Mouse (Mus musculus) forebrain, embryonic 10.5 days (tissue): Measurements from ENCODE around the gene Cdkn1b. TPM values are rescaled to one million over a fixed set of nuclear protein-coding genes. Genes with fewer than 3 reads are reported as not detected.

ENCODE experiments used
- DNase-seq: peaks from one replicate; pipeline ENCODE4 v3.0.0-alpha.2; 2017; ENCODE audit warnings: low spot score; ENCODE audit errors: extremely low spot score
- H3K27ac ChIP-seq: fragments of 300-500 bp; sonication (generic); 2 replicates; pipeline ENCODE4 v1.5.1; 2016; ENCODE audit warnings: mild to moderate bottlenecking
- H3K27me3 ChIP-seq: fragments of 300-500 bp; sonication (generic); 2 replicates; pipeline ENCODE4 v1.6.1; 2016; ENCODE audit warnings: mild to moderate bottlenecking; ENCODE audit not compliant: poor library complexity, severe bottlenecking
- H3K36me3 ChIP-seq: fragments of 300-500 bp; sonication (generic); replicated peaks from 2 replicates; pipeline ENCODE4 v1.6.1; 2016; ENCODE audit warnings: mild to moderate bottlenecking, moderate library complexity
- H3K4me1 ChIP-seq: fragments of 300-500 bp; sonication (generic); 2 replicates; pipeline ENCODE4 v1.6.1; 2016
- H3K4me3 ChIP-seq: fragments of 300-500 bp; sonication (generic); 2 replicates; pipeline ENCODE4 v1.5.1; 2016; ENCODE audit warnings: mild to moderate bottlenecking, moderate library complexity
- H3K9me3 ChIP-seq: fragments of 300-500 bp; sonication (generic); 2 replicates; pipeline ENCODE4 v1.6.1; 2016; ENCODE audit warnings: mild to moderate bottlenecking, moderate library complexity
- WGBS: fragments of 180-500 bp; shearing (Covaris S2); methylation state at CpG from one replicate; pipeline ENCODE4 v1.1.7; 2016; 5-methylcytosine and 5-hydroxymethylcytosine counted together
- polyA plus RNA-seq: library from polyadenylated mRNA; unstranded; fragments of >200 nt; fragmentation: Nextera tagmentation; extraction: Ambion mirVana; gene quantifications from 2 replicates; pipeline ENCODE4 v1.2.1, GENCODE M21; 2016

Gene Cdkn1b
- polyA plus RNA-seq, result 17.9 and 19.0 TPM in 2 replicates

- H3K4me1 ChIP-seq, result peaks cover 83% of the 10 kb centered on the region
- peak within 1 kb of the TSS; percentile 94 for H3K4me3 ChIP-seq
- under 1% methylated on average over 77 of the region's 77 CpGs for WGBS
These were observed at the start of gene Cdkn1b for GRCm38 (mm10) chr6:134920190-134921013. Gene Cdkn1b (plus strand): TSS chr6:134920401.

GRCm38 (mm10) chr6:134870887-134871286 lies 49.3 kb upstream of the Cdkn1b start:
- Histone ChIP-seq H3K4me3 (no peak overlapping the region), H3K27me3 (no peaks in the 10 kb centered on the region), H3K27ac (no peak overlapping the region), H3K9me3 (no peaks in the 10 kb centered on the region; the same call in 1 of the 2 replicates), H3K36me3 (peaks cover 83% of the 10 kb centered on the region), H3K4me1 (no peaks in the 10 kb centered on the region)
- no peak for DNase-seq
- WGBS, result 94% methylated on average over 4 of the region's 4 CpGs

More at GRCm38 (mm10) chr6:134920190-134921013, at the start of gene Cdkn1b:
- DNase-seq, result peak; percentile 89
- Histone ChIP-seq H3K27me3 (peaks cover 25% of the 10 kb centered on the region), H3K27ac (peak within 1 kb of the TSS; percentile 99), H3K9me3 (no peaks in the 10 kb centered on the region), H3K36me3 (peaks cover 32% of the 10 kb centered on the region)

GRCm38 (mm10) chr6:134872236-134872635 lies 48.0 kb upstream of the Cdkn1b start:
- peaks cover 84% of the 10 kb centered on the region for H3K36me3 ChIP-seq
- H3K27ac ChIP-seq, result no peak overlapping the region
- 87% methylated on average over 2 of the region's 2 CpGs for WGBS
- no peak overlapping the region for H3K4me3 ChIP-seq
- no peak for DNase-seq
- no peaks in the 10 kb centered on the region for H3K27me3 ChIP-seq
- H3K4me1 ChIP-seq, result no peaks in the 10 kb centered on the region
- H3K9me3 ChIP-seq, result no peaks in the 10 kb centered on the region; the same call in 1 of the 2 replicates

GRCm38 (mm10) chr6:134873018-134873417 lies 47.2 kb upstream of the Cdkn1b start:
- no peak overlapping the region for H3K27ac ChIP-seq
- peaks cover 78% of the 10 kb centered on the region for H3K36me3 ChIP-seq
- no peaks in the 10 kb centered on the region for H3K27me3 ChIP-seq
- no peak for DNase-seq
- no peaks in the 10 kb centered on the region for H3K4me1 ChIP-seq
- no peak overlapping the region for H3K4me3 ChIP-seq
- H3K9me3 ChIP-seq, result no peaks in the 10 kb centered on the region; the same call in 1 of the 2 replicates
- 85% methylated on average over 2 of the region's 2 CpGs for WGBS

- no peak for DNase-seq
- 84% methylated on average over 6 of the region's 6 CpGs for WGBS
- H3K36me3 ChIP-seq, result peaks cover 52% of the 10 kb centered on the region
- no peaks in the 10 kb centered on the region for H3K27me3 ChIP-seq
- H3K27ac ChIP-seq, result no peak overlapping the region
- no peak overlapping the region for H3K4me3 ChIP-seq
- H3K4me1 ChIP-seq, result peaks cover 14% of the 10 kb centered on the region
- H3K9me3 ChIP-seq, result no peaks in the 10 kb centered on the region
These were observed 43.4 kb upstream of the Cdkn1b start for GRCm38 (mm10) chr6:134876795-134877194.

- Histone ChIP-seq H3K4me3 (no peak overlapping the region), H3K27ac (no peak overlapping the region), H3K4me1 (peaks cover 14% of the 10 kb centered on the region), H3K27me3 (no peaks in the 10 kb centered on the region), H3K36me3 (peaks cover 52% of the 10 kb centered on the region), H3K9me3 (no peaks in the 10 kb centered on the region)
- 91% methylated on average over 4 of the region's 4 CpGs for WGBS
- no peak for DNase-seq
These were observed 42.9 kb upstream of the Cdkn1b start for GRCm38 (mm10) chr6:134877276-134877675.

GRCm38 (mm10) chr6:134877892-134878291 lies 42.3 kb upstream of the Cdkn1b start:
- Histone ChIP-seq H3K4me3 (no peak overlapping the region), H3K9me3 (no peaks in the 10 kb centered on the region), H3K36me3 (peaks cover 56% of the 10 kb centered on the region), H3K27ac (no peak overlapping the region), H3K27me3 (no peaks in the 10 kb centered on the region), H3K4me1 (peaks cover 14% of the 10 kb centered on the region)
- no peak for DNase-seq
- WGBS, result 62% methylated on average over 1 of the region's 1 CpGs

GRCm38 (mm10) chr6:134879556-134879955 lies 40.6 kb upstream of the Cdkn1b start:
- peaks cover 60% of the 10 kb centered on the region for H3K36me3 ChIP-seq

GRCm38 (mm10) chr6:134880046-134880445 lies 40.2 kb upstream of the Cdkn1b start:
- Histone ChIP-seq H3K27ac (no peak overlapping the region), H3K36me3 (peaks cover 60% of the 10 kb centered on the region), H3K27me3 (no peaks in the 10 kb centered on the region), H3K4me1 (peaks cover 15% of the 10 kb centered on the region), H3K4me3 (no peak overlapping the region), H3K9me3 (no peaks in the 10 kb centered on the region)
- 79% methylated on average over 2 of the region's 2 CpGs for WGBS
- no peak for DNase-seq

More at GRCm38 (mm10) chr6:134879556-134879955, 40.6 kb upstream of the Cdkn1b start:
- Histone ChIP-seq H3K4me1 (peaks cover 14% of the 10 kb centered on the region), H3K4me3 (no peak overlapping the region), H3K27me3 (no peaks in the 10 kb centered on the region), H3K9me3 (no peaks in the 10 kb centered on the region), H3K27ac (no peak overlapping the region)
- no peak for DNase-seq
- WGBS, result 91% methylated on average over 5 of the region's 5 CpGs

- H3K36me3 ChIP-seq, result peaks cover 46% of the 10 kb centered on the region
- WGBS, result 90% methylated on average over 4 of the region's 4 CpGs
These were observed 36.5 kb upstream of the Cdkn1b start for GRCm38 (mm10) chr6:134883661-134884060.

GRCm38 (mm10) chr6:134885515-134885914 lies 34.7 kb upstream of the Cdkn1b start:
- 92% methylated on average over 2 of the region's 2 CpGs for WGBS
- no peaks in the 10 kb centered on the region for H3K27me3 ChIP-seq
- no peak for DNase-seq
- peak overlapping the region; percentile 66; the same call in 1 of the 2 replicates for H3K4me3 ChIP-seq
- no peak overlapping the region for H3K27ac ChIP-seq
- peaks cover 65% of the 10 kb centered on the region for H3K4me1 ChIP-seq
- peaks cover 46% of the 10 kb centered on the region for H3K36me3 ChIP-seq
- no peaks in the 10 kb centered on the region for H3K9me3 ChIP-seq

More at GRCm38 (mm10) chr6:134883661-134884060, 36.5 kb upstream of the Cdkn1b start:
- Histone ChIP-seq H3K4me3 (no peak overlapping the region), H3K4me1 (peaks cover 49% of the 10 kb centered on the region), H3K9me3 (no peaks in the 10 kb centered on the region), H3K27ac (no peak overlapping the region), H3K27me3 (no peaks in the 10 kb centered on the region)
- no peak for DNase-seq

GRCm38 (mm10) chr6:134886475-134886874 lies 33.7 kb upstream of the Cdkn1b start:
- Histone ChIP-seq H3K27ac (peak overlapping the region; percentile 89), H3K9me3 (no peaks in the 10 kb centered on the region), H3K27me3 (no peaks in the 10 kb centered on the region), H3K36me3 (peaks cover 38% of the 10 kb centered on the region), H3K4me3 (peak overlapping the region; percentile 66), H3K4me1 (peaks cover 56% of the 10 kb centered on the region)
- WGBS, result 87% methylated on average over 8 of the region's 8 CpGs
- DNase-seq, result no peak

- WGBS, result 34% methylated on average over 5 of the region's 5 CpGs
- Histone ChIP-seq H3K27me3 (no peaks in the 10 kb centered on the region), H3K4me3 (peak overlapping the region; percentile 66), H3K27ac (peak overlapping the region; percentile 89), H3K36me3 (peaks cover 33% of the 10 kb centered on the region), H3K9me3 (no peaks in the 10 kb centered on the region), H3K4me1 (peaks cover 54% of the 10 kb centered on the region)
- DNase-seq, result no peak
These were observed 33.2 kb upstream of the Cdkn1b start for GRCm38 (mm10) chr6:134887008-134887407.
